Mouse (Mus musculus) G1E (cell line): ENCODE data around the gene Akt3.

ENCODE experiments used
- CTCF ChIP-seq: IDR thresholded peaks from 2 replicates; pipeline ENCODE4 v1.5.1; 2012; ENCODE audit warnings: low read depth, low read length, inconsistent platforms, mixed read lengths
- GATA1 ChIP-seq: IDR thresholded peaks from 2 replicates; pipeline ENCODE4 v1.6.1; 2012; ENCODE audit warnings: borderline replicate concordance, low read length, inconsistent platforms, mixed read lengths
- GATA2 ChIP-seq: IDR thresholded peaks from 2 replicates; pipeline ENCODE4 v1.6.1; 2012; ENCODE audit warnings: low read depth, low read length, inconsistent platforms, borderline replicate concordance
- POLR2AphosphoS5 ChIP-seq: IDR thresholded peaks from 2 replicates; pipeline ENCODE4 v1.6.1; 2012; ENCODE audit warnings: low read depth, low read length, inconsistent platforms; ENCODE audit not compliant: insufficient replicate concordance
- TAL1 ChIP-seq: conservative IDR thresholded peaks from 2 replicates; pipeline ENCODE4 v1.6.1; 2012; ENCODE audit warnings: low read depth, low read length, inconsistent platforms, mixed read lengths

DNA sequence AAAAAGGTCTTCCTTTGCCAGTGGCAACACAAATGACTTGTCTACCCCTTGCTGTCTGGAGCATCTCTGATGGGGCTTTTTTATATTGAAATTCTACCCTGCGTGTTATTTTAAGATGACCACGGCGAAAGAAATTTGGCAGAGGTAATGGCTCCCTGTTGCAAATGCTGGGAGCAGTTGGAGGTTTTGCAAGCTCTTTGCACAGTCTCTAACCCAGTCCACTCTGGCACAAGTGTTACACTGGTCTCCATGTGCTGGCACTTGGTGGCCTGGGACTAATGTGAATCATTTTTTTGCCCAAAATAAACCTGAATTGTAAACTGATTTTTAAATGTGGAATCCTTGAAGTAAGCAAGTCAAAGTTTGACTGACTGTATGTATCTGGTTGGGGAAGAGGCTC, 244.2 kb downstream of the Akt3 start:
- TF ChIP-seq CTCF (no peak), POLR2AphosphoS5 (no peak), GATA1 (no peak), TAL1 (no peak), GATA2 (no peak)
